9 mouse cellular contexts compared by ENCODE assay signal in genomic region chr13:76018844-76019400, GRCm38 (mm10). TPM values are rescaled to one million over a fixed set of nuclear protein-coding genes. Genes with fewer than 3 reads are reported as not detected.
DNase-seq lines count a peak whose midpoint lies in the region; ATAC-seq and TF ChIP-seq lines count a peak whose summit lies in the region.
"Had no signal": no experiment of that assay in that cellular context is flagged by ENCODE, and none has a peak within 500 bp of the region (broad histone marks: within the 10 kb centered on the region; RNA-seq: fewer than 3 reads in every experiment).

No protein-coding gene starts in this region.

- DNase-seq in liver, adult 2 months (ENCODE audit: extremely low read depth, low read depth, low spot score), result no peak
- no peak for DNase-seq in liver
- no peak for DNase-seq in embryonic facial prominence, embryonic 10.5 days (ENCODE audit: low spot score)
- no peak for DNase-seq in hindbrain, embryonic 11.5 days (ENCODE audit: low spot score)
- DNase-seq in embryo, embryonic 10 days (ENCODE audit: low spot score), result no peak
- DNase-seq in gastrocnemius, postnatal 36 days, result no peak
- no peak for DNase-seq in adrenal gland, postnatal 4 days (ENCODE audit: low spot score in 2 of 2)

- H3K4me3 ChIP-seq in liver, adult 2 months (ENCODE audit: insufficient read depth, low read depth, low read length), result peak overlapping the region; percentile 60
- peak overlapping the region; percentile 70 for H3K4me3 ChIP-seq in embryonic facial prominence, embryonic 10.5 days
- H3K4me3 ChIP-seq in hindbrain, embryonic 11.5 days (ENCODE audit: low read depth, low read length), result peak overlapping the region; percentile 77
- peak overlapping the region; percentile 95 for H3K4me3 ChIP-seq in megakaryocyte, embryonic 14.5 days (replicated peaks)

- H3K36me3 ChIP-seq in liver, adult 2 months (ENCODE audit: control insufficient read depth, insufficient read depth, low read length), result no peaks in the 10 kb centered on the region
- no peaks in the 10 kb centered on the region for H3K36me3 ChIP-seq in embryonic facial prominence, embryonic 10.5 days (replicated peaks)
- H3K36me3 ChIP-seq in hindbrain, embryonic 11.5 days (ENCODE audit: control insufficient read depth, insufficient read depth, low read length), result no peaks in the 10 kb centered on the region
- H3K36me3 ChIP-seq in megakaryocyte, embryonic 14.5 days (replicated peaks; ENCODE audit: low read length), result peaks cover 2% of the 10 kb centered on the region

- H3K27me3 ChIP-seq in liver, adult 2 months (ENCODE audit: control insufficient read depth, insufficient read depth, low read length), result no peaks in the 10 kb centered on the region
- no peaks in the 10 kb centered on the region for H3K27me3 ChIP-seq in embryonic facial prominence, embryonic 10.5 days (replicated peaks; ENCODE audit: low read depth, poor library complexity, severe bottlenecking)
- no peaks in the 10 kb centered on the region for H3K27me3 ChIP-seq in hindbrain, embryonic 11.5 days (ENCODE audit: control insufficient read depth, insufficient read depth, low read length)
- no peaks in the 10 kb centered on the region for H3K27me3 ChIP-seq in megakaryocyte, embryonic 14.5 days (replicated peaks)

- no peaks in the 10 kb centered on the region; the same call in 1 of the 2 replicates for H3K4me1 ChIP-seq in liver, adult 2 months (ENCODE audit: control insufficient read depth, insufficient read depth, low read length)
- H3K4me1 ChIP-seq in embryonic facial prominence, embryonic 10.5 days, result peaks cover 10% of the 10 kb centered on the region
- H3K4me1 ChIP-seq in hindbrain, embryonic 11.5 days (replicated peaks; ENCODE audit: control insufficient read depth, insufficient read depth, low read length), result no peaks in the 10 kb centered on the region
- H3K4me1 ChIP-seq in megakaryocyte, embryonic 14.5 days, result peaks cover 15% of the 10 kb centered on the region

- WGBS in liver, adult 2 months, result 37% methylated on average over 5 of the region's 5 CpGs
- WGBS in embryonic facial prominence, embryonic 10.5 days, result 43% methylated on average over 5 of the region's 5 CpGs
- 47% methylated on average over 5 of the region's 5 CpGs for WGBS in hindbrain, embryonic 11.5 days

- no peak overlapping the region for H3K9ac ChIP-seq in liver, adult 2 months (ENCODE audit: low read depth, low read length)
- H3K9ac ChIP-seq in hindbrain, embryonic 11.5 days (ENCODE audit: low read depth, low read length), result no peak overlapping the region

- peak overlapping the region; percentile 12; the same call in 1 of the 2 replicates for H3K4me2 ChIP-seq in hindbrain, embryonic 11.5 days (replicated peaks; ENCODE audit: low read depth, low read length)

- intact Hi-C loops in gastrocnemius, postnatal 36 days (cut with DNase I), result loop anchor here (1.0 kb wide), 1 partner anchor 76 kb away; the partner anchor contains the start of gene Rhobtb3

- no peak for TF ChIP-seq CTCF in liver, adult 2 months (IDR thresholded peaks at IDR 0.05; ENCODE audit: low read depth, low read length)

- H3K79me2 ChIP-seq in liver, adult 2 months (ENCODE audit: control insufficient read depth, insufficient read depth, low read length), result peaks cover 3% of the 10 kb centered on the region; the same call in 1 of the 2 replicates

- ATAC-seq in hindbrain, embryonic 11.5 days (ENCODE audit: low FRiP score), result peak; percentile 71

- H3K27ac ChIP-seq in liver, adult 2 months (replicated peaks; ENCODE audit: insufficient read depth, low read depth, low read length), result peak overlapping the region; percentile 39; the same call in 1 of the 2 replicates
- peak overlapping the region; percentile 94 for H3K27ac ChIP-seq in embryonic facial prominence, embryonic 10.5 days (replicated peaks)
- H3K27ac ChIP-seq in hindbrain, embryonic 11.5 days (ENCODE audit: low read depth, low read length), result no peak overlapping the region

- no peaks in the 10 kb centered on the region for H3K9me3 ChIP-seq in embryonic facial prominence, embryonic 10.5 days
- H3K9me3 ChIP-seq in hindbrain, embryonic 11.5 days (ENCODE audit: control insufficient read depth, low read length), result no peaks in the 10 kb centered on the region
- H3K9me3 ChIP-seq in megakaryocyte, embryonic 14.5 days, result no peaks in the 10 kb centered on the region

- no peak for TF ChIP-seq POLR2A in liver, adult 2 months (IDR thresholded peaks at IDR 0.05; ENCODE audit: extremely low read depth, insufficient read depth, low read length)

RNA-seq across cellular contexts. Expression of gene Rfesd, which starts 0.4 kb away (rescaled TPM):
- 10.7 and 15.1 TPM in 2 replicates for total RNA-seq in liver, adult 2 months (2014; rRNA removed)
- 4.1 and 6.2 TPM in 2 replicates for polyA plus RNA-seq in liver, adult 2 months (2012; rRNA removed)
- 24.1 and 26.2 TPM in 2 replicates for polyA plus RNA-seq in embryonic facial prominence, embryonic 10.5 days (2016; fragmentation: Nextera tagmentation; extraction: Ambion mirVana)
- polyA plus RNA-seq in hindbrain, embryonic 11.5 days (2014; fragmentation: Nextera tagmentation; extraction: Ambion mirVana), result 18.0 and 19.4 TPM in 2 replicates
- polyA plus RNA-seq in megakaryocyte, embryonic 14.5 days (2012; ENCODE audit: insufficient read depth, low replicate concordance), result 3.7 TPM in 1 of 2 replicates, not detected in the other
- 10 to 100 TPM; 17.6 to 19.6 TPM for total RNA-seq in gastrocnemius, postnatal 36 days (2021)
- 10 to 100 TPM; 19.4 to 20.7 TPM for total RNA-seq in adrenal gland, postnatal 4 days (2021)

RNA-seq across cellular contexts. Expression of gene Gpr150, which starts 37.9 kb away (rescaled TPM):
- total RNA-seq in liver, adult 2 months (2014; rRNA removed), result not detected in 2 replicates
- polyA plus RNA-seq in liver, adult 2 months (2012; rRNA removed), result not detected in 2 replicates
- 0.40 and 0.49 TPM in 2 replicates for polyA plus RNA-seq in embryonic facial prominence, embryonic 10.5 days (2016; fragmentation: Nextera tagmentation; extraction: Ambion mirVana)
- 0.37 and 0.39 TPM in 2 replicates for polyA plus RNA-seq in hindbrain, embryonic 11.5 days (2014; fragmentation: Nextera tagmentation; extraction: Ambion mirVana)
- 0.12 and 1.8 TPM in 2 replicates for polyA plus RNA-seq in megakaryocyte, embryonic 14.5 days (2012; ENCODE audit: insufficient read depth, low replicate concordance)
- not detected for total RNA-seq in gastrocnemius, postnatal 36 days (2021)
- total RNA-seq in adrenal gland, postnatal 4 days (2021), result under 1 TPM; 0.23 to 0.36 TPM
- total RNA-seq: adrenal gland, postnatal 36 days had no signal

RNA-seq across cellular contexts. Expression of gene Spata9, which starts 52.0 kb away (rescaled TPM):
- total RNA-seq in liver, adult 2 months (2014; rRNA removed), result not detected in 2 replicates
- not detected in 2 replicates for polyA plus RNA-seq in liver, adult 2 months (2012; rRNA removed)
- 0.56 and 0.62 TPM in 2 replicates for polyA plus RNA-seq in embryonic facial prominence, embryonic 10.5 days (2016; fragmentation: Nextera tagmentation; extraction: Ambion mirVana)
- polyA plus RNA-seq in hindbrain, embryonic 11.5 days (2014; fragmentation: Nextera tagmentation; extraction: Ambion mirVana), result 0.97 and 1.0 TPM in 2 replicates
- polyA plus RNA-seq in megakaryocyte, embryonic 14.5 days (2012; ENCODE audit: insufficient read depth, low replicate concordance), result not detected in 2 replicates
- total RNA-seq in gastrocnemius, postnatal 36 days (2021), result not detected
- under 1 TPM in 1 of 2 experiments, not detected in 1; 0.48 TPM for total RNA-seq in adrenal gland, postnatal 4 days (2021)
- total RNA-seq: adrenal gland, postnatal 36 days had no signal
